Mouse (Mus musculus): ENCODE data around the gene Pgap1. TPM values are rescaled to one million over a fixed set of nuclear protein-coding genes. Genes with fewer than 3 reads are reported as not detected.

Pgap1 gene
- polyA plus RNA-seq, 1 experiment: 3.1 TPM

DNA sequence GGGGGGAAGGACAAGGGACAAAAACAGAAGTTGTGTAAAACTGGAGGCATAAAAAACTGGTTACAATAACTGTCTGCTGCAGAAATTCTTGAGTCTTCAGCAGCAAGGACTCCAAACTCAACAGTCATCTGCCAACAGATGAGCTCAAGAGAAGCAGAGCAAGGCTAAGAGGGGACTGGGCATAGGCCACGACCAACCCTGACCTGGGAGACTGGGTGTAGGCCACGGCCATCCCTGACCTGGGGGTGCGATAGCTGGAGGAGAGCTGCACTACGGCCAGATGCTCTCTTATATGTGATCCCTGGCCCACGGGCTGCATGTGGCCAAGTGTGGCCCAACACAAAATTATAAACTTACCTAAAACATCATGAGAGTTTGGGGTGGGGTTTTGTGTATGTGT lies 29.6 kb upstream of the Pgap1 start:
- no peak for TF ChIP-seq POLR2A (IDR thresholded peaks at IDR 0.05; ENCODE audit: low read depth, low read length)
- TF ChIP-seq CTCF (IDR thresholded peaks at IDR 0.05; ENCODE audit: extremely low read depth, insufficient read depth, insufficient read length, insufficient replicate concordance): no peak
- Histone ChIP-seq H3K27me3 (ENCODE audit: control insufficient read depth, insufficient read depth, low read length) (no peaks in the 10 kb centered on the region), H3K27ac (ENCODE audit: insufficient read depth, low read length) (peak overlapping the region; percentile 74), H3K4me3 (ENCODE audit: extremely low read depth, insufficient read depth, insufficient read length) (no peak overlapping the region), H3K36me3 (ENCODE audit: control insufficient read depth, insufficient read depth, low read length) (no peaks in the 10 kb centered on the region), H3K4me1 (ENCODE audit: control insufficient read depth, insufficient read depth, insufficient read length) (peaks cover 12% of the 10 kb centered on the region)
- 86% methylated on average over 5 of the region's 5 CpGs for WGBS
- DNase-seq (ENCODE audit: low read depth in 1 of 2, low spot score in 2 of 2): no peak

DNA sequence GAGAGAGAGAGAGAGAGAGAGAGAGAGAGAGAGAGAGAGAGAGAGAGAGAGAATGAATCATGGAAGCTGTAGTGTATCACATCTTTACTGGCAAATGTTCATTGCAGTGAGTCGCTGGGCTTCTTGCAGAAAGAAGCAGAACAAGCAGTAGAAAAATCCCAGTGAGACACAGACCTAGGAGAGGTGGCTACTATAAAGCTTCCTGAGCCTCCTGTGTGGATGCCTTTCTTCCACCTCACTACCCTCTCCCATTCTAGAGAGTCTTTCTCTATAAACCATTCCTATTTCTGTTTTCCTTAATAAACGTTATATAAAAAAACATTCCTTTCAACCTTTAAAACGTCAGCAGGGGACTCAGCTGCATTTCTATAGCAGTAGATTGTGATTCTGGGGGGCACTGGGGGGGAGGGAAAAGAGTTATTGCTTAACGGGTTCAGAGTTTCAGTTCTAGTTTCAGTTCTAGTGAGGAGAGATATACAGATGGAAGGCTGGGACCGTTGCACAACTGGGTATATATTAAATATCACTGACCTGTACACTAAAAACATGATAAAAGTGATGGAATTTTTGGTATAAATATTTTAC lies 28.6 kb upstream of the Pgap1 start:
- WGBS: 15% methylated on average over 5 of the region's 5 CpGs
- Histone ChIP-seq H3K27ac (ENCODE audit: insufficient read depth, low read length) (peak overlapping the region; percentile 93), H3K4me1 (ENCODE audit: control insufficient read depth, insufficient read depth, insufficient read length) (peaks cover 12% of the 10 kb centered on the region), H3K36me3 (ENCODE audit: control insufficient read depth, insufficient read depth, low read length) (no peaks in the 10 kb centered on the region), H3K27me3 (ENCODE audit: control insufficient read depth, insufficient read depth, low read length) (no peaks in the 10 kb centered on the region), H3K4me3 (ENCODE audit: extremely low read depth, insufficient read depth, insufficient read length) (no peak overlapping the region; the same call in 1 of the 2 replicates)
- DNase-seq (ENCODE audit: low read depth in 1 of 2, low spot score in 2 of 2): no peak
- TF ChIP-seq CTCF (IDR thresholded peaks at IDR 0.05; ENCODE audit: extremely low read depth, insufficient read depth, insufficient read length, insufficient replicate concordance) (no peak), POLR2A (IDR thresholded peaks at IDR 0.05; ENCODE audit: low read depth, low read length) (no peak)

DNA sequence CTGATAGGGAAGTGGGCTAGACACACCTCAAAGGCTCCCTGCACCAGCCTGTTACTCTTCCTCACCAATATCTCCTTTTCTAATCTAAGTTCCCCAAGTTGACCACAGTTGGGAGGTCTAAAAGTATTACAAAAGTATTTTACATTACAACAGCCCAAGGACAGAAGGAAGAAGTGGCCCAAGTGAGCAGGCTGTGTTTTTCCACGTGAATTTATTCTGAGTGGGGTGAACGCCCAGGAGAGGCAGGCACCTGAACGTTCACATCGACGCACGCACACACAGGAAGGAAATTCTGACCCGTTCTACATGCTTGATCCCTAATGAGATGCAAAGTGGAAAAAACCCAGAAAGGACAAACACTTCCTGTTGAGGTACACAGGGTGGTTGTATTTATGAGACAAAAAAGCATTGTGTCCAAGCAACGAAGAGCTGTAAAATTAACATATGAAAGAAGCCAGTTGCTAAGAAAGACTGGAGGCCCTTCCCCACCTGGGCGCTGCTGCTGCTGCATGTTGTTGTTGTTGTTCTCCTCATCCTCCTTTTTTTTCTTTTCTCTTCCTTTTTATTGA lies 27.9 kb upstream of the Pgap1 start:
- 2% methylated on average over 9 of the region's 9 CpGs for WGBS
- peak; percentile 62 to 97 for DNase-seq (ENCODE audit: low read depth in 1 of 2, low spot score in 2 of 2)
- Histone ChIP-seq H3K4me3 (ENCODE audit: extremely low read depth, insufficient read depth, insufficient read length) (no peak overlapping the region), H3K4me1 (ENCODE audit: control insufficient read depth, insufficient read depth, insufficient read length) (peaks cover 12% of the 10 kb centered on the region), H3K36me3 (ENCODE audit: control insufficient read depth, insufficient read depth, low read length) (no peaks in the 10 kb centered on the region), H3K27me3 (ENCODE audit: control insufficient read depth, insufficient read depth, low read length) (no peaks in the 10 kb centered on the region), H3K27ac (ENCODE audit: insufficient read depth, low read length) (peak overlapping the region; percentile 93)
- TF ChIP-seq CTCF (IDR thresholded peaks at IDR 0.05; ENCODE audit: extremely low read depth, insufficient read depth, insufficient read length, insufficient replicate concordance) (no peak), POLR2A (IDR thresholded peaks at IDR 0.05; ENCODE audit: low read depth, low read length) (no peak; the same call in none of the 2 replicates)

DNA sequence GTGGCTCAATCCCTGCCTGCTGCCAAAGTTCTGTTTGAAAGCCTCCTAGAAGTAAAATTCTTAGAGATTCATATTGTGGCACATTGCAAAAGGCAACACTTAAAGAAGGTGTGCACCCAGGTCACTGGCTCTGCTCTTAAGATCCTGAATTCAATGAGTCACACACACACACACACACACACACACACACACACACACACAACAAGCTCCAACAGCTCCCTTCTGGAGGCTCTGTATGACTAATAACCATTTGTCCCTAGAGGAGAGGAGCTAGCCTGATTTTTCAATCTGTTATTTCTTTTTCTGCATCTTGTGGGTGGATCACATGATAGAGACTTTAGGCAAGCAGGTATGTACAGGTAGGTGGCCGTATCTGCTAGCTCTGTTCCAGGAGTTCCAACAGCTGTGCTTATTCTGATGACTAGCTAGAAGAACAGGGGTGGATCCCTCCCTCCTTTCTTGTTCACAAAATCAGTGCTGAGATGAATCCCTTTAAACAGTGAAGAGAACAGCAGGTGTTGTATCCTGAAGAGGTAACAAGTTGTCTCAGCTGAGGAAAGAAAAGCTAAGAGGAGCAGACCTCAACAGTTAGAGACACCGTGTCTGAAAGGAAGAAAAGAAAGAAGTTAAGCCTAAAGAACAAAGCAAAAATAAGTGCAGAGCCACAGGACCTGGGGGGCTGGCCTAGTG lies 27.2 kb upstream of the Pgap1 start:
- Histone ChIP-seq H3K4me3 (ENCODE audit: extremely low read depth, insufficient read depth, insufficient read length) (no peak overlapping the region; the same call in 1 of the 2 replicates), H3K27me3 (ENCODE audit: control insufficient read depth, insufficient read depth, low read length) (no peaks in the 10 kb centered on the region), H3K27ac (ENCODE audit: insufficient read depth, low read length) (peak overlapping the region; percentile 93), H3K4me1 (ENCODE audit: control insufficient read depth, insufficient read depth, insufficient read length) (peaks cover 12% of the 10 kb centered on the region), H3K36me3 (ENCODE audit: control insufficient read depth, insufficient read depth, low read length) (no peaks in the 10 kb centered on the region)
- no peak for DNase-seq (ENCODE audit: low read depth in 1 of 2, low spot score in 2 of 2)
- no peak for TF ChIP-seq POLR2A (IDR thresholded peaks at IDR 0.05; ENCODE audit: low read depth, low read length)
- TF ChIP-seq CTCF (IDR thresholded peaks at IDR 0.05; ENCODE audit: extremely low read depth, insufficient read depth, insufficient read length, insufficient replicate concordance): no peak
- WGBS: 24% methylated on average over 2 of the region's 2 CpGs

DNA sequence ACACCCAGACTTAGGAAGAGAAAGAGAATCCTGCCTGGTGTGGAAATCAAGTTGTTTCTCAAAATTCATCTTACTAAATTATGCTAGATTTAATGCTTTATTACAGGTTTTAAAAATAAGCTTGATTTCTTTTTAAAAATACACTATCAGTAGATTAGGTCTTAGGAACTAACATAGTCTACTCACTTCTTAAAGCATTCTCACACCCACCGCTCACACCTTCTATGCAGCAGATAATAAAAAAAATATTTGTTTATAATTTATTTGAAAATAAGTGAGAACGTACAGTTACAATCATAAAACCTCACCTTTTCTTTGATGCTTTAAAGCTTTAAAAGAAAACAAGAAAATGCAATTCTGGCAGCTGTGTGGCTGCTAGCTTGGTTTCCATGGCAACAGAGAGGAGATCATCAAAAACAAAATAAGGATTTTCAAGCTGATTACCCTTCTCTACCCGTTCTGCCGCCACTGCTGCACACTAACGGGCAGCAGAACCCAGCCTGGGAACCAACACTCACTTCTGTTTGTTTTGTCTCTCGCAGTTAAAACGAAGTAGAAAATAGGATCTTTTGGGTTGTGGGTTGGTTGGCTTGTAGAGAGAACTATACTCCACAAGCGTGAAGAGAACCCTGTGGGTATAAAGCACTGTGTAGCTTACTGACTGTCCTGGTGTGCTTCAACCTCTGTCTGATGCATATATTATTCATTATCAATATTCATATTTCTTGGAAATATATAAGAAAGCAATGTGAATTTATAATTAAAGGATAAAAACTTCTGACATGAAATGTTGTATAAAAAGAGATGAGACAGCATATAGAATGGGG lies 21.1 kb upstream of the Pgap1 start:
- H3K4me3 ChIP-seq (ENCODE audit: extremely low read depth, insufficient read depth, insufficient read length): no peak overlapping the region
- no peak overlapping the region for H3K27ac ChIP-seq (ENCODE audit: insufficient read depth, low read length)
- 52% methylated on average over 8 of the region's 8 CpGs for WGBS
- no peaks in the 10 kb centered on the region for H3K36me3 ChIP-seq (ENCODE audit: control insufficient read depth, insufficient read depth, low read length)
- no peaks in the 10 kb centered on the region for H3K27me3 ChIP-seq (ENCODE audit: control insufficient read depth, insufficient read depth, low read length)
- no peak for TF ChIP-seq POLR2A (IDR thresholded peaks at IDR 0.05; ENCODE audit: low read depth, low read length)
- TF ChIP-seq CTCF (IDR thresholded peaks at IDR 0.05; ENCODE audit: extremely low read depth, insufficient read depth, insufficient read length, insufficient replicate concordance): no peak
- no peak for DNase-seq (ENCODE audit: low read depth in 1 of 2, low spot score in 2 of 2)
- H3K4me1 ChIP-seq (ENCODE audit: control insufficient read depth, insufficient read depth, insufficient read length): no peaks in the 10 kb centered on the region

DNA sequence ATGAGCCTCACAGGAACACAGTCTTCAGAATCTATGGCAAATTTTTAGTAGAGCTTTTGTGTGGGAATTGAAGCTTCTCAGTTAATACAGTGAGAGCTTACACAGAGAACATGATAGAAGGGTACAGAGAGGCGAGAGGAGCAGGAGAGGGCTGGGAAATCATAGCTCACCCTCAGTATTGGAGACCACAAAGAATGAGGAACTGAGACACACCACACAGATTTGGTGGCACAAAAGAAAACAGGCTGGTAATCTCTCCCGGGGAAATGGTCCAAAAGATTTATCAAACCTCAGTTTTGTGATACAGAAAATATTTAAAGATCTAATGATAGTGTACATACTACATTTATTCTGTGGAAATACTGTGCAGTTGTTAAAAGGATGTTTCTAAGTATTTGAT lies 11.6 kb upstream of the Pgap1 start:
- Histone ChIP-seq H3K36me3 (ENCODE audit: control insufficient read depth, insufficient read depth, low read length) (no peaks in the 10 kb centered on the region), H3K27me3 (ENCODE audit: control insufficient read depth, insufficient read depth, low read length) (no peaks in the 10 kb centered on the region), H3K4me3 (ENCODE audit: extremely low read depth, insufficient read depth, insufficient read length) (no peak overlapping the region), H3K27ac (ENCODE audit: insufficient read depth, low read length) (no peak overlapping the region; the same call in 1 of the 2 replicates), H3K4me1 (ENCODE audit: control insufficient read depth, insufficient read depth, insufficient read length) (peaks cover 2% of the 10 kb centered on the region; the same call in 1 of the 2 replicates)
- no peak for TF ChIP-seq CTCF (IDR thresholded peaks at IDR 0.05; ENCODE audit: extremely low read depth, insufficient read depth, insufficient read length, insufficient replicate concordance)
- no peak for TF ChIP-seq POLR2A (IDR thresholded peaks at IDR 0.05; ENCODE audit: low read depth, low read length)
- 10% methylated on average over 2 of the region's 2 CpGs for WGBS
- DNase-seq (ENCODE audit: low read depth in 1 of 2, low spot score in 2 of 2): no peak

All from spleen, adult 2 months (tissue).